Mouse (Mus musculus): ENCODE data around the gene 2010111I01Rik.
"Not testable (repeated sequence)": the region's sequence is repeated elsewhere in the genome, so short reads cannot be mapped to it uniquely, and the experiment has no call there.

Gene 2010111I01Rik

GRCm38 (mm10) chr13:62964640-62965311 lies at the start of gene 2010111I01Rik:
TSS of gene 2010111I01Rik (plus strand) at chr13:62964893.
- DNase-seq (ENCODE audit: low read depth, low spot score) = peak; percentile 98

GRCm38 (mm10) chr13:62916675-62917074 lies 48.0 kb upstream of the 2010111I01Rik start:
- no peak for DNase-seq (ENCODE audit: low read depth, low spot score)

DNA sequence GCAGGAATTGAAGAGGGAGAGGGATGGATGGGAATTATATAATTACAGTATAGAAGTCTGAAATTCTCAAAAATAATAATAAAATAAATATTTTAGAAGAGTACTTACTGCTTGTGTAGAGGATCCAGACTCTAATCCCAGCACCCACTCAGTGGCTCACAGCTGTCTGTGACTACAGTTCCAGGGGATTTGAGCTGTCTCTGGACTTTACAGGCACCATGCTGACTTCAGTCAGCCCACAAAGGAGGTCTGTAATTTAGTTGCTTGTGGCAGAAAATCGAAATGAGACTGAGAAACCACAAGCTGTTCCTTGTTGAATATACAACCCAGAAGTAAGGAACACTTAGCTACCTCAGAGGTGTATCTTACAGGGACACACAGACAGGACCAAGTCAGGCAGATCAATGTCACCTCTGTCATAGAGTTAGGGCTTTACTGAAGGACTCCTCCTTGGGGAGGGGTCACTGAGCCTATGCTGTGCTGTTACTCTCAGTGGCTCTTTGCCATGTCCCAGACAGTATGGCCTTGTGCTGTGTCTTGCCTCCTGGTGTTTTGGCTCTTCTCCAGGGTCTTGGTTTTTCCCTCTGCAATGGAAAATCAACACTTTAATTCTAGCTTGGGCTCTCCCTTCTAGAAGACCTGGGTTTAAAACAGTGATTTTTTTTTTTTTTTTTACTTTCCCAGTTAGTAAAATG lies 47.1 kb upstream of the 2010111I01Rik start:
- no peak for DNase-seq (ENCODE audit: low read depth, low spot score)

DNA sequence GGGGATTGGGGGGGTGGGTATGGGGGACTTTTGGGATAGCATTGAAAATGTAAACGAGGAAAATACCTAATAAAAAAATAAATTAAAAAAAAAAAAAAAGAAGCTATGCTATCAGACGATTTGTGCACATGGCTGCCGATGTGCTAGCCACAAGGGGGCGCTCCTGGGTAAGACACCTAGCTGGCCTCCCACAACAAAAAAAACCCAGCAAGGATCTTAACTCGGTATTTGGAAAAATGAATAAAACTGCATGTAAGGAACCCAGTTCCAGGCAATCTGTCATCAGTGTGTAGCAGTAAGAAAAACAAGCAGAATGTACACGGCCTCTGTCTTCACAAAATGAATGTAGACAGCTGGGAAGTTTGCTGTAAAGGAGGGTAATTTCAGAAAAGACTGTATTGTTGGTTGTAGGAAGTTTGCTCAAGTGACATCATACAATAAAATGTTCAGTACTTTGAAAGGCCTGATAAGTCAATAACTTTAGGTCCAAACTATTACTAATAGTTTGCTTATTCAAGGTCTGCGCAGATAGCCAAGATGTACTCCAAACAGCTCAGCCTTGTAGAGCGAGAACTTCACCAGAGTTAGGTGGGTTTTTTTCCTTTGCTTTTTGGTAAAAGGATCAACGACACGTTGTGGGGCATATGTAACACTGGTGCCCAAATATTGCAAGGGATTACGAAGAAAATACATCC lies 44.9 kb upstream of the 2010111I01Rik start:
- DNase-seq (ENCODE audit: low read depth, low spot score) = peak; percentile 72

DNA sequence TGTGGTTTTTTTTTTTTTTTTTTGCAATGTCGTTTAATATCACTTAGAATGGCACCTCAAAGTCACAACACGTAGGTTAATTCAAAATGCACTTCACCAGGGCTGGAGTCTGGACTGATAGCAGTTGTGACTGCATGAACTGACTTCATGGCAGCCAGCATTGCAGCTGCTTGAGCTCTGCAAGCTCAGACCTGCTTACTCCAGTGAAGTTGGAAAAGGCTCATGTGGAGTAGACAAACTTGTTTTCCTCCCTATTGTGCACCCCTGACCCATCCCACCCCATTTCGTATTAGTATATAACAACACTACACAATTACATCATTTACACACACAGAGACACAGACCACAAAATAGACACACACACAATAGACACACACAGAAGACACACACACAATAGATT lies 42.0 kb upstream of the 2010111I01Rik start:
- DNase-seq (ENCODE audit: low read depth, low spot score) = no peak

- DNase-seq (ENCODE audit: low read depth, low spot score) = peak; percentile 11
Measured at GRCm38 (mm10) chr13:62923182-62923581, 41.5 kb upstream of the 2010111I01Rik start.

DNA sequence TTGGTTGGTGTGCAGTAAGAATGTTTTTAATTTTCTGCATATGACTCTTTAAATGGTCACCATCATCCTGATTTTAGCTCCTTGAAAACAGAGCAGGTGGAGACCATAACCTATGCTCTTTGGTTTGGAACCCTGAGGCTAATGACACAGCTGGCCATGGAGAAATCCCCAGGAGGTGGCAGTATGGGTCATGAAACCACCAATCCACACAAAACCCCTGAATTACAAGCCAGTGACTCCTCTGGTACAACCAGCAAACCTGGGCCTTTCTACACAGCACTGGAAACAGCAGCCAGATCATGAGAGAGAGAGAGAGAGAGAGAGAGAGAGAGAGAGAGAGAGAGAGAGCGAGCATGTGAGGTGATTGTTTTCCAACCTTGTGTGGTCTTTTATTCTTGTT lies 38.2 kb upstream of the 2010111I01Rik start:
- DNase-seq (ENCODE audit: low read depth, low spot score) = peak; percentile 55

GRCm38 (mm10) chr13:62927470-62927869 lies 37.2 kb upstream of the 2010111I01Rik start:
- DNase-seq (ENCODE audit: low read depth, low spot score) = no peak

GRCm38 (mm10) chr13:62929144-62929543 lies 35.5 kb upstream of the 2010111I01Rik start:
- not testable (repeated sequence) for DNase-seq (ENCODE audit: low read depth, low spot score)

DNA sequence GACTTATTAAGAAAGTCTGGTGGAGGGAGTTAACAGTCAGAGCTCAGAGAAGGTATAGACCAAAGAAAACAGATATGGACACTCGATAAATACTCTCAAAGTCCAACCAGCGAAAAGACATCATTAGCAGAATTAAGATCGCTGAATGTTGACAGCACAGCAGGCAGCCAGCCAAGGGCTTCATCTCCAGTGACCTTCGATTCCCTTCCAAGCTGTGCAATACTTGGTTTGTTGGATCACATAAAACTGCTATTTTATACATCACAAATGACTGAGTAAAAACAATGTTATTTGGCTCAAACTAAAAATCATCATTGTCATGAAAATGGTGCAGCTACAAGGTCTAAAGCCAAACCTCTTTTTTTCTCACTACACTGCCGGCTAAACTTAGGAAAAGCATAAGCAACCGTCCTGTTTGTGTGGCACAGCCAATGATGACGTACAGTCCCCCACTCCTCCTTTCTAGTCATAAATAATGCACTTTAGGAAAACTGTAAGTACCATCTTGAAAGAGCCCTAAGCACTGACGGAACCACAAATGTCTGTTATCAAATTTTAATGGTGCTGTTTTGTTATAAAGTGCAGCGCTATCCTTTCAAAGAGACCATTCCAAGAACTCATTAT lies 34.8 kb upstream of the 2010111I01Rik start:
- no peak for DNase-seq (ENCODE audit: low read depth, low spot score)

DNA sequence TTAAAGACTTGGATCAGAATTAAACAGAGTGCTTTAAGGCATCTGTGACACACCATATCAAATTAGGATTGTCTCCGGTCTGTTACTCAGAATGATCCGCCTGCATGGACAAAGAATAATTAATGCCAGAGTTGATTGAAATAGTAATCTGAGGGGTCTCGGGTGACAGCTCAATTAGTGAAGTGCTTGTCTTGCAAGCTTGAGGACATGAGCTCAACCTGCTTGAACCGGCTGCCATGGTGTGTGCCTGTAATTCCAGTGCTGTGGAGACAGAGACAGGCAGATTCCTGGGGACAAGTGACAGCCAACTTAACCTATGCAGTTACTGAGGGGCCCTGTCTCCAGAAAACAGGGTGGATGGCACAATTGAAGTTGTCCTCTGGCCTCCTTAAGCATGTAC lies 32.2 kb upstream of the 2010111I01Rik start:
- no peak for DNase-seq (ENCODE audit: low read depth, low spot score)

- DNase-seq (ENCODE audit: low read depth, low spot score) = no peak
Measured at GRCm38 (mm10) chr13:62939371-62939770, 25.3 kb upstream of the 2010111I01Rik start.

DNA sequence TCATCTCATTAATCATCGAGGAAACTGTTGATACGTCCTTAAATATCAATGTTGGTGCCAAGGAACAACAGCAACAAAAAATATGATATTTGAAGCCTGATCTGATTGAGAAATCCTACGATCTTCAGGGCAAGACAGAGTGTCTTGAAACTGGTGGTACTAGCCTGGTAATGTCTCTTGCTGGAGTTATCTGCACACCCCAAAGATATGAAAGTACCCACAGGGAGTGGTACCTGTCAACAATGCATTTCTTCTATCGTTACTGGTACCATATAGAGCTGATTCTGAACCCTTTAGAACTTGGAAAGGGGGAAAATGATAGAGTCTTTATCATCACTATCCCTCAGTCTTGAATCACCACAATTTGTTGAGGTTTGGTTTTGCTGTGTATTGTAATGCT lies 24.9 kb upstream of the 2010111I01Rik start:
- DNase-seq (ENCODE audit: low read depth, low spot score) = no peak

GRCm38 (mm10) chr13:62940721-62941120 lies 24.0 kb upstream of the 2010111I01Rik start:
- no peak for DNase-seq (ENCODE audit: low read depth, low spot score)

DNA sequence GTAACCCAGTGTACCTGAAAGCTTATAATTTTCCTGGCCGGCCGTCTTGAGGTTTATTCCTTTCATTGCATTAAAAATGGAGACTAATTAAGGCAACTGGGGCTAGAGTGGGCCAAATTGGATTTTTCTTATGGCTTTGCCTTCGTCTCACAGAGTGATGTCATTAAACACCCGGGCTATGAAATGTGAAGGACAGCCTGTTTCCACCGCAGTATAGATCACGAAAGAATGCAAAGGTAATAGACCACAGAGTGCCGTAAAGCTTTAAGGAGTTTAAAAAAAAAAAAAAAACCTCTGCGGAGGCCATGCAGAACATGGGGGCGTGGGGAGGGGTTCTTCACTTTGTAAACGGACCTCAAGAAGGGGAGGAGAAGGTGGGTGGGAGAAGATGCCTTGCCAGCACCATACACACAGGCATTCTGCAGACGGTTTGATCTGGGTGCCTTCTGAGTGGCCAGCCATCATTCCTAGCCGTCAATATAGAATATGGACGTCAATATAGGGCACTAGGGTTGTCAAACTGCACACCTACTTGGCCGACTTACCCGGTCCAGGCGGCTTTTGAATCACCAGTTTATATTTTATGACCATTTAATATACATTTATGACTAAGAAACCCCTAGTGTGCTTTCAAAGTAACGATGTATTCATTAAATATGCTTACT lies 23.2 kb upstream of the 2010111I01Rik start:
- no peak for DNase-seq (ENCODE audit: low read depth, low spot score)

GRCm38 (mm10) chr13:62943274-62943830 lies 21.3 kb upstream of the 2010111I01Rik start:
- DNase-seq (ENCODE audit: low read depth, low spot score) = no peak

DNA sequence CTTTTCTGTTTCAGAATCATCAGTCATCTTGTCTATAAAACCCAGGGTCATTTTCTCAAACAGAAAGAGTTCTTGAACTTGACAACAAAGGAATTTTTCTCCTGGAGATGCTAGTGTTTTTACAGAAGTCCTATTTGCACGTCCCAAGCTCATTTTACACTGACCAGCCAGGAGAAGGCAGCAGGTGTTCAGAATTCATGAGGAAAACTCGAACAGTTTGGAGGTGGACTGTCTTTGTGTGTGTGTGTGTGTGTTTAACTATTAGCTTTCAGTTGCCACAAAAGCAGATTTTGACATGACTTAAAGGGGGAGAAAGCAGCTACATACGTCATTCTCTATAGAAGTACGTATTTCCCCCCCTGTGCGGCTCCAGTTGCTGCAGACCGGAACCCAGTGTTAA lies 20.6 kb upstream of the 2010111I01Rik start:
- DNase-seq (ENCODE audit: low read depth, low spot score) = no peak

- DNase-seq (ENCODE audit: low read depth, low spot score) = no peak
Measured at GRCm38 (mm10) chr13:62949560-62950188, 15.0 kb upstream of the 2010111I01Rik start.

GRCm38 (mm10) chr13:62951606-62952005 lies 13.1 kb upstream of the 2010111I01Rik start:
- no peak for DNase-seq (ENCODE audit: low read depth, low spot score)

- no peak for DNase-seq (ENCODE audit: low read depth, low spot score)
Measured at GRCm38 (mm10) chr13:62952047-62952446, 12.6 kb upstream of the 2010111I01Rik start.

DNA sequence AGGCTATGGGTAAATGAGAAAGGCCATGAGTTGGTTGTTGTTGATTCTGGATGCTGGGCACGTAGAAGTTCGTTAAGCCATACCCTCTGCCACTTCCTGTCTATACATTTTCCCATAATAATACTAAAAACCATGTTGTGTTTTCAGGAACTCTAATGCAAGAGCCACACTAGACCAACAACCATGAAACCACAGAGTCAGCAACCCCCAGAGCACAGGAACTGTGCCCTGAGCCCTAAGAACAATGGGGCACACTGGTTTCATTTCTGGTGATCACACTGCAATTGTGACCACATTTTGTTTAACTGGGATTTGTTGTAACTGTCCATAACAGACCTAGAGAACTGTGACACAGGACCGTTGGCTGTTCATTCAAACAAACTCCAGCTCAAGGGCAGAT lies 12.1 kb upstream of the 2010111I01Rik start:
- no peak for DNase-seq (ENCODE audit: low read depth, low spot score)
